Mouse (Mus musculus): ENCODE results near the gene Ascl2.

Gene Ascl2

GRCm38 (mm10) chr7:142968809-142969511, at the start of gene Ascl2:
Gene Ascl2, minus strand, starts transcription at chr7:142969264.
- peak; percentile 2 to 30 for DNase-seq

GRCm38 (mm10) chr7:143017181-143017580, 48.1 kb upstream of the Ascl2 start:
- DNase-seq: no peak

- DNase-seq: peak in 1 of 2 experiments; percentile 27
Measured at GRCm38 (mm10) chr7:143016424-143017142, 47.5 kb upstream of the Ascl2 start.

- DNase-seq: peak; percentile 76 to 86
Measured at GRCm38 (mm10) chr7:143015755-143016423, 46.8 kb upstream of the Ascl2 start.

- peak; percentile 33 to 58 for DNase-seq
Measured at GRCm38 (mm10) chr7:143014862-143015659, 46.0 kb upstream of the Ascl2 start.

GRCm38 (mm10) chr7:143013420-143014178, 44.5 kb upstream of the Ascl2 start:
- peak; percentile 22 to 64 for DNase-seq

GRCm38 (mm10) chr7:143012230-143012875, 43.3 kb upstream of the Ascl2 start:
- DNase-seq: peak in 1 of 2 experiments; percentile 29

- no peak for DNase-seq
Measured at GRCm38 (mm10) chr7:143011226-143011625, 42.2 kb upstream of the Ascl2 start.

- DNase-seq: no peak
Measured at GRCm38 (mm10) chr7:143009996-143010395, 40.9 kb upstream of the Ascl2 start.

GRCm38 (mm10) chr7:143008996-143009665, 40.1 kb upstream of the Ascl2 start:
- peak; percentile 39 to 71 for DNase-seq

GRCm38 (mm10) chr7:143008370-143008926, 39.4 kb upstream of the Ascl2 start:
- peak; percentile 69 to 89 for DNase-seq

GRCm38 (mm10) chr7:143007599-143008369, 38.7 kb upstream of the Ascl2 start:
- peak; percentile 95 to 99 for DNase-seq

GRCm38 (mm10) chr7:143006756-143007598, 37.9 kb upstream of the Ascl2 start:
- no peak for DNase-seq

- no peak for DNase-seq
Measured at GRCm38 (mm10) chr7:143006097-143006755, 37.2 kb upstream of the Ascl2 start.

- DNase-seq: no peak
Measured at GRCm38 (mm10) chr7:143005344-143006096, 36.5 kb upstream of the Ascl2 start.

GRCm38 (mm10) chr7:143004727-143005343, 35.8 kb upstream of the Ascl2 start, which contains the start of gene Tspan32:
Gene Tspan32, plus strand, starts transcription at chr7:143005046.
- no peak for DNase-seq

- peak in 1 of 2 experiments; percentile 20 for DNase-seq
Measured at GRCm38 (mm10) chr7:143002679-143003078, 33.6 kb upstream of the Ascl2 start.
